Comparison of ENCODE assay signal across 8 mouse cellular contexts in genomic region chr2:32692496-32692895, GRCm38 (mm10). TPM values are rescaled to one million over a fixed set of nuclear protein-coding genes. Genes with fewer than 3 reads are reported as not detected.
DNase-seq lines count a peak whose midpoint lies in the region; ATAC-seq and TF ChIP-seq lines count a peak whose summit lies in the region.
"Had no signal": no experiment of that assay in that cellular context is flagged by ENCODE, and none has a peak within 500 bp of the region (broad histone marks: within the 10 kb centered on the region; RNA-seq: fewer than 3 reads in every experiment).

No protein-coding gene starts in this region.

- no peaks in the 10 kb centered on the region for H3K27me3 ChIP-seq in hindbrain, embryonic 15.5 days
- H3K27me3 ChIP-seq in hindbrain, embryonic 14.5 days (ENCODE audit: control insufficient read depth, insufficient read depth, low read length), result no peaks in the 10 kb centered on the region
- no peaks in the 10 kb centered on the region for H3K27me3 ChIP-seq in G1E (ENCODE audit: insufficient read depth, low read length)
- no peaks in the 10 kb centered on the region for H3K27me3 ChIP-seq in embryonic facial prominence, embryonic 15.5 days
- no peaks in the 10 kb centered on the region for H3K27me3 ChIP-seq in liver, embryonic 16.5 days (ENCODE audit: control insufficient read depth, insufficient read depth, low read depth, low read length)

- H3K9me3 ChIP-seq in hindbrain, embryonic 15.5 days, result no peaks in the 10 kb centered on the region
- no peaks in the 10 kb centered on the region for H3K9me3 ChIP-seq in hindbrain, embryonic 14.5 days (ENCODE audit: control insufficient read depth, low read length)
- H3K9me3 ChIP-seq in G1E (replicated peaks), result no peaks in the 10 kb centered on the region
- no peaks in the 10 kb centered on the region for H3K9me3 ChIP-seq in embryonic facial prominence, embryonic 15.5 days (replicated peaks)
- H3K9me3 ChIP-seq in liver, embryonic 16.5 days (replicated peaks; ENCODE audit: control insufficient read depth, low read length), result no peaks in the 10 kb centered on the region

- no peak for DNase-seq in hindbrain, embryonic 14.5 days (ENCODE audit: low spot score)
- DNase-seq in G1E (ENCODE audit: low spot score), result no peak
- DNase-seq in left cerebral cortex, adult 8-10 months (ENCODE audit: low spot score in 2 of 2), result no peak
- no peak for DNase-seq in left cerebral cortex, postnatal 4 days

- H3K4me1 ChIP-seq in hindbrain, embryonic 15.5 days (replicated peaks), result peaks cover 23% of the 10 kb centered on the region
- H3K4me1 ChIP-seq in hindbrain, embryonic 14.5 days (replicated peaks; ENCODE audit: control insufficient read depth, insufficient read depth, low read length), result 0 out of 2 replicates have a peak, but pooled peaks cover 9% of the 10 kb centered on the region
- peaks cover 43% of the 10 kb centered on the region for H3K4me1 ChIP-seq in G1E (ENCODE audit: insufficient read depth, low read depth, low read length)
- H3K4me1 ChIP-seq in embryonic facial prominence, embryonic 15.5 days, result peaks cover 24% of the 10 kb centered on the region
- H3K4me1 ChIP-seq in liver, embryonic 16.5 days (ENCODE audit: control insufficient read depth, low read depth, low read length), result peaks cover 31% of the 10 kb centered on the region

- intact Hi-C loops in left cerebral cortex, postnatal 4 days (cut with DNase I), result loop anchor here (5.0 kb wide), 1 partner anchor 110 kb away; no protein-coding TSS in a partner anchor

- no peak overlapping the region for H3K9ac ChIP-seq in hindbrain, embryonic 15.5 days
- H3K9ac ChIP-seq in hindbrain, embryonic 14.5 days, result no peak overlapping the region
- H3K9ac ChIP-seq in embryonic facial prominence, embryonic 15.5 days, result 0 out of 2 replicates have a peak overlapping the region, but pooled peaks have one; percentile 0
- peak overlapping the region; percentile 84; the same call in 1 of the 2 replicates for H3K9ac ChIP-seq in liver, embryonic 16.5 days (ENCODE audit: low read depth, low read length)

- 93% methylated on average over 14 of the region's 14 CpGs for WGBS in hindbrain, embryonic 15.5 days
- 93% methylated on average over 14 of the region's 14 CpGs for WGBS in hindbrain, embryonic 14.5 days
- 88% methylated on average over 14 of the region's 14 CpGs for WGBS in embryonic facial prominence, embryonic 15.5 days
- 74% methylated on average over 14 of the region's 14 CpGs for WGBS in liver, embryonic 16.5 days (ENCODE audit: insufficient replicate concordance)

- no peak for ATAC-seq in hindbrain, embryonic 15.5 days (ENCODE audit: low FRiP score, low read depth)
- no peak for ATAC-seq in hindbrain, embryonic 14.5 days (ENCODE audit: low FRiP score)
- ATAC-seq in G1E (ENCODE audit: extremely low read depth, insufficient number of reproducible peaks, low FRiP score, poor library complexity, severe bottlenecking), result no peak
- no peak for ATAC-seq in embryonic facial prominence, embryonic 15.5 days (ENCODE audit: insufficient number of reproducible peaks, low FRiP score, low TSS enrichment, low read depth)
- ATAC-seq in liver, embryonic 16.5 days (ENCODE audit: low read depth), result no peak

- no peak overlapping the region for H3K27ac ChIP-seq in hindbrain, embryonic 15.5 days (replicated peaks)
- no peak overlapping the region for H3K27ac ChIP-seq in hindbrain, embryonic 14.5 days
- no peak overlapping the region for H3K27ac ChIP-seq in embryonic facial prominence, embryonic 15.5 days (replicated peaks)
- H3K27ac ChIP-seq in liver, embryonic 16.5 days (ENCODE audit: low read length), result no peak overlapping the region
- H3K27ac ChIP-seq: macrophage had no signal

- no peak for TF ChIP-seq CTCF in G1E (IDR thresholded peaks at IDR 0.05; ENCODE audit: low read depth, low read length)

- H3K4me2 ChIP-seq in hindbrain, embryonic 15.5 days, result peak overlapping the region; percentile 68; the same call in 1 of the 2 replicates
- no peak overlapping the region for H3K4me2 ChIP-seq in hindbrain, embryonic 14.5 days (replicated peaks)
- peak overlapping the region; percentile 80 for H3K4me2 ChIP-seq in embryonic facial prominence, embryonic 15.5 days (replicated peaks)
- H3K4me2 ChIP-seq in liver, embryonic 16.5 days (ENCODE audit: low read depth, low read length), result peak overlapping the region; percentile 98; the same call in 1 of the 2 replicates

- H3K4me3 ChIP-seq in hindbrain, embryonic 15.5 days, result 0 out of 2 replicates have a peak overlapping the region, but pooled peaks have one; percentile 72
- H3K4me3 ChIP-seq in hindbrain, embryonic 14.5 days (replicated peaks; ENCODE audit: low read length), result no peak overlapping the region
- peak overlapping the region; percentile 93; the same call in 1 of the 2 replicates for H3K4me3 ChIP-seq in G1E (ENCODE audit: low read depth, low read length)
- H3K4me3 ChIP-seq in embryonic facial prominence, embryonic 15.5 days (replicated peaks), result peak overlapping the region; percentile 88; the same call in 1 of the 2 replicates
- peak overlapping the region; percentile 73 for H3K4me3 ChIP-seq in liver, embryonic 16.5 days (ENCODE audit: low read depth, low read length)

- H3K36me3 ChIP-seq in hindbrain, embryonic 15.5 days, result 0 out of 2 replicates have a peak, but pooled peaks cover under 1% of the 10 kb centered on the region
- peaks cover 5% of the 10 kb centered on the region for H3K36me3 ChIP-seq in hindbrain, embryonic 14.5 days (replicated peaks; ENCODE audit: control insufficient read depth, insufficient read depth)
- peaks cover 50% of the 10 kb centered on the region for H3K36me3 ChIP-seq in G1E (replicated peaks)
- H3K36me3 ChIP-seq in embryonic facial prominence, embryonic 15.5 days, result peaks cover 11% of the 10 kb centered on the region; the same call in 1 of the 2 replicates
- H3K36me3 ChIP-seq in liver, embryonic 16.5 days (ENCODE audit: control insufficient read depth, insufficient read depth), result peaks cover 2% of the 10 kb centered on the region; the same call in 1 of the 2 replicates

RNA-seq across cellular contexts. Expression of gene Fpgs, which starts 11.4 kb away (rescaled TPM):
- 20.4 and 22.7 TPM in 2 replicates for polyA plus RNA-seq in hindbrain, embryonic 15.5 days (2015; fragmentation: Nextera tagmentation; extraction: Ambion mirVana)
- 14.8 and 16.3 TPM in 2 replicates for polyA plus RNA-seq in hindbrain, embryonic 14.5 days (2014; fragmentation: Nextera tagmentation; extraction: Ambion mirVana)
- 14.7 and 22.9 TPM in 2 replicates for total RNA-seq in G1E (2014; fragmentation: Nextera tagmentation)
- 12.8 and 13.6 TPM in 2 replicates for total RNA-seq in G1E (2017)
- 81.4 and 145 TPM in 2 replicates for polyA plus RNA-seq in G1E (2012)
- polyA plus RNA-seq in embryonic facial prominence, embryonic 15.5 days (2015; fragmentation: Nextera tagmentation; extraction: Ambion mirVana), result 31.6 and 33.2 TPM in 2 replicates
- polyA plus RNA-seq in liver, embryonic 16.5 days (2015; fragmentation: Nextera tagmentation; extraction: Ambion mirVana), result 49.7 and 56.2 TPM in 2 replicates
- 10 to 100 TPM in 1 of 4 experiments, 1 to 10 TPM in 3; 6.8 to 11.9 (median 9.1) TPM for total RNA-seq in left cerebral cortex, adult 8-10 months (2022)
- total RNA-seq in left cerebral cortex, postnatal 4 days (2021), result 10 to 100 TPM; 26.3 to 30.0 TPM

RNA-seq across cellular contexts. Expression of gene Cdk9, which starts 20.4 kb away (rescaled TPM):
- polyA plus RNA-seq in hindbrain, embryonic 15.5 days (2015; fragmentation: Nextera tagmentation; extraction: Ambion mirVana), result 69.0 and 73.4 TPM in 2 replicates
- polyA plus RNA-seq in hindbrain, embryonic 14.5 days (2014; fragmentation: Nextera tagmentation; extraction: Ambion mirVana), result 59.7 and 61.6 TPM in 2 replicates
- total RNA-seq in G1E (2014; fragmentation: Nextera tagmentation) (68.7 and 71.2 TPM in 2 replicates), G1E (2017) (31.7 and 32.5 TPM in 2 replicates)
- polyA plus RNA-seq in G1E (2012), result 105 and 129 TPM in 2 replicates
- polyA plus RNA-seq in embryonic facial prominence, embryonic 15.5 days (2015; fragmentation: Nextera tagmentation; extraction: Ambion mirVana), result 105 and 106 TPM in 2 replicates
- polyA plus RNA-seq in liver, embryonic 16.5 days (2015; fragmentation: Nextera tagmentation; extraction: Ambion mirVana), result 40.2 and 43.8 TPM in 2 replicates
- 100 to 1,000 TPM in 2 of 4 experiments, 10 to 100 TPM in 2; 95.8 to 114 (median 105) TPM for total RNA-seq in left cerebral cortex, adult 8-10 months (2022)
- 10 to 100 TPM; 87.8 to 88.0 TPM for total RNA-seq in left cerebral cortex, postnatal 4 days (2021)

RNA-seq across cellular contexts. Expression of gene Sh2d3c, which starts 28.4 kb away (rescaled TPM):
- polyA plus RNA-seq in hindbrain, embryonic 15.5 days (2015; fragmentation: Nextera tagmentation; extraction: Ambion mirVana), result 50.1 and 53.3 TPM in 2 replicates
- polyA plus RNA-seq in hindbrain, embryonic 14.5 days (2014; fragmentation: Nextera tagmentation; extraction: Ambion mirVana), result 43.5 and 47.9 TPM in 2 replicates
- total RNA-seq in G1E (2014; fragmentation: Nextera tagmentation) (not detected in 2 replicates), G1E (2017) (0.06 and 0.98 TPM in 2 replicates)
- polyA plus RNA-seq in G1E (2012), result 0.35 and 0.39 TPM in 2 replicates
- 27.3 and 27.6 TPM in 2 replicates for polyA plus RNA-seq in embryonic facial prominence, embryonic 15.5 days (2015; fragmentation: Nextera tagmentation; extraction: Ambion mirVana)
- 7.1 and 8.6 TPM in 2 replicates for polyA plus RNA-seq in liver, embryonic 16.5 days (2015; fragmentation: Nextera tagmentation; extraction: Ambion mirVana)
- 10 to 100 TPM; 29.5 to 37.8 (median 33.5) TPM for total RNA-seq in left cerebral cortex, adult 8-10 months (2022)
- 10 to 100 TPM; 33.1 to 37.2 TPM for total RNA-seq in left cerebral cortex, postnatal 4 days (2021)

RNA-seq across cellular contexts. Expression of gene Eng, which starts 46.1 kb away (rescaled TPM):
- polyA plus RNA-seq in hindbrain, embryonic 15.5 days (2015; fragmentation: Nextera tagmentation; extraction: Ambion mirVana), result 29.2 and 33.9 TPM in 2 replicates
- polyA plus RNA-seq in hindbrain, embryonic 14.5 days (2014; fragmentation: Nextera tagmentation; extraction: Ambion mirVana), result 28.1 and 30.5 TPM in 2 replicates
- total RNA-seq in G1E (2014; fragmentation: Nextera tagmentation) (4.4 and 6.4 TPM in 2 replicates), G1E (2017) (0.76 and 0.93 TPM in 2 replicates)
- polyA plus RNA-seq in G1E (2012), result 5.3 and 6.3 TPM in 2 replicates
- polyA plus RNA-seq in embryonic facial prominence, embryonic 15.5 days (2015; fragmentation: Nextera tagmentation; extraction: Ambion mirVana), result 83.8 and 86.3 TPM in 2 replicates
- polyA plus RNA-seq in liver, embryonic 16.5 days (2015; fragmentation: Nextera tagmentation; extraction: Ambion mirVana), result 25.9 and 29.3 TPM in 2 replicates
- 10 to 100 TPM; 19.5 to 22.0 (median 21.4) TPM for total RNA-seq in left cerebral cortex, adult 8-10 months (2022)
- total RNA-seq in left cerebral cortex, postnatal 4 days (2021), result 10 to 100 TPM; 21.2 to 26.1 TPM

RNA-seq across cellular contexts. Expression of gene 6330409D20Rik, which starts 48.3 kb away (rescaled TPM):
- polyA plus RNA-seq in hindbrain, embryonic 15.5 days (2015; fragmentation: Nextera tagmentation; extraction: Ambion mirVana), result 3.4 and 3.5 TPM in 2 replicates
- polyA plus RNA-seq in hindbrain, embryonic 14.5 days (2014; fragmentation: Nextera tagmentation; extraction: Ambion mirVana), result 3.8 and 4.5 TPM in 2 replicates
- not detected in 2 replicates for total RNA-seq in G1E (2014; fragmentation: Nextera tagmentation)
- total RNA-seq in G1E (2017), result 0.17 TPM in 1 of 2 replicates, not detected in the other
- not detected in 2 replicates for polyA plus RNA-seq in G1E (2012)
- polyA plus RNA-seq in embryonic facial prominence, embryonic 15.5 days (2015; fragmentation: Nextera tagmentation; extraction: Ambion mirVana), result 0.32 and 0.42 TPM in 2 replicates
- not detected in 2 replicates for polyA plus RNA-seq in liver, embryonic 16.5 days (2015; fragmentation: Nextera tagmentation; extraction: Ambion mirVana)
- 1 to 10 TPM; 2.0 to 2.8 (median 2.3) TPM for total RNA-seq in left cerebral cortex, adult 8-10 months (2022)
- total RNA-seq in left cerebral cortex, postnatal 4 days (2021), result 1 to 10 TPM; 3.0 to 3.2 TPM
- polyA plus RNA-seq: macrophage had no signal

Comparison
In these comparisons a context has a peak if more than half of its experiments do, and no peak if none do; other contexts are left out.
1. H3K9ac ChIP-seq: peak in embryonic facial prominence, embryonic 15.5 days (single experiment) and liver, embryonic 16.5 days (single experiment); none in hindbrain, embryonic 15.5 days (single experiment) and hindbrain, embryonic 14.5 days (single experiment).